Mouse (Mus musculus): Measurements from ENCODE around the gene Map4k1. TPM values are rescaled to one million over a fixed set of nuclear protein-coding genes. Genes with fewer than 3 reads are reported as not detected.
A peak's percentile ranks its signal among the peaks of the same experiment; 100 is the strongest.

The Map4k1 gene
- 8.5 and 11.4 TPM in 2 replicates for polyA plus RNA-seq (2015; fragmentation: Nextera tagmentation; extraction: Ambion mirVana)

GRCm38 (mm10) chr7:28981651-28982273 lies at the start of gene Map4k1, which contains the start of gene Eif3k:
Map4k1 (plus strand) TSS chr7:28982050.
Eif3k (minus strand) TSS chr7:28981864.
- Histone ChIP-seq H3K4me3 (peak within 1 kb of the TSS; percentile 73), H3K27me3 (replicated peaks) (no peaks in the 10 kb centered on the region)
- ATAC-seq (replicated peaks): peak; percentile 97

GRCm38 (mm10) chr7:28932421-28933041 lies 49.3 kb upstream of the Map4k1 start:
- Histone ChIP-seq H3K36me3 (replicated peaks) (no peaks in the 10 kb centered on the region), H3K9me3 (no peaks in the 10 kb centered on the region), H3K27me3 (replicated peaks) (no peaks in the 10 kb centered on the region), H3K27ac (no peak overlapping the region), H3K9ac (no peak overlapping the region), H3K4me3 (no peak overlapping the region), H3K4me1 (peaks cover 6% of the 10 kb centered on the region; the same call in 1 of the 2 replicates), H3K4me2 (no peak overlapping the region)
- WGBS: 82% methylated on average over 6 of the region's 6 CpGs
- no peak for ATAC-seq (replicated peaks)

More at GRCm38 (mm10) chr7:28981651-28982273, at the start of gene Map4k1, which contains the start of gene Eif3k:
- Histone ChIP-seq H3K4me2 (peak within 1 kb of the TSS; percentile 86), H3K4me1 (peaks cover 21% of the 10 kb centered on the region), H3K36me3 (replicated peaks) (peaks cover 17% of the 10 kb centered on the region), H3K9me3 (no peaks in the 10 kb centered on the region), H3K9ac (peak within 1 kb of the TSS; percentile 66), H3K27ac (peak within 1 kb of the TSS; percentile 79)
- WGBS: under 1% methylated on average over 34 of the region's 36 CpGs

- H3K4me1 ChIP-seq: peaks cover 8% of the 10 kb centered on the region; the same call in 1 of the 2 replicates
- 98% methylated on average over 2 of the region's 2 CpGs for WGBS
These were observed 48.0 kb upstream of the Map4k1 start for GRCm38 (mm10) chr7:28933825-28934224.

GRCm38 (mm10) chr7:28936787-28937186 lies 45.1 kb upstream of the Map4k1 start:
- no peak overlapping the region for H3K27ac ChIP-seq
- 59% methylated on average over 4 of the region's 4 CpGs for WGBS
- no peaks in the 10 kb centered on the region for H3K27me3 ChIP-seq (replicated peaks)

More at GRCm38 (mm10) chr7:28933825-28934224, 48.0 kb upstream of the Map4k1 start:
- Histone ChIP-seq H3K9me3 (no peaks in the 10 kb centered on the region), H3K36me3 (replicated peaks) (no peaks in the 10 kb centered on the region), H3K27ac (no peak overlapping the region), H3K27me3 (replicated peaks) (no peaks in the 10 kb centered on the region), H3K4me3 (no peak overlapping the region), H3K9ac (no peak overlapping the region), H3K4me2 (no peak overlapping the region)
- ATAC-seq (replicated peaks): no peak

GRCm38 (mm10) chr7:28938654-28939053 lies 43.2 kb upstream of the Map4k1 start:
- Histone ChIP-seq H3K4me3 (no peak overlapping the region), H3K27ac (no peak overlapping the region), H3K4me1 (peaks cover 8% of the 10 kb centered on the region; the same call in 1 of the 2 replicates), H3K9me3 (no peaks in the 10 kb centered on the region), H3K4me2 (no peak overlapping the region), H3K9ac (no peak overlapping the region), H3K36me3 (replicated peaks) (no peaks in the 10 kb centered on the region), H3K27me3 (replicated peaks) (no peaks in the 10 kb centered on the region)
- ATAC-seq (replicated peaks): no peak
- WGBS: 44% methylated on average over 4 of the region's 4 CpGs

More at GRCm38 (mm10) chr7:28936787-28937186, 45.1 kb upstream of the Map4k1 start:
- Histone ChIP-seq H3K9ac (no peak overlapping the region), H3K4me1 (peaks cover 8% of the 10 kb centered on the region; the same call in 1 of the 2 replicates), H3K4me3 (no peak overlapping the region), H3K4me2 (no peak overlapping the region), H3K36me3 (replicated peaks) (no peaks in the 10 kb centered on the region), H3K9me3 (no peaks in the 10 kb centered on the region)
- no peak for ATAC-seq (replicated peaks)

GRCm38 (mm10) chr7:28939418-28940183 lies 42.2 kb upstream of the Map4k1 start:
- peaks cover 8% of the 10 kb centered on the region; the same call in 1 of the 2 replicates for H3K4me1 ChIP-seq
- no peak overlapping the region for H3K9ac ChIP-seq
- H3K27me3 ChIP-seq (replicated peaks): no peaks in the 10 kb centered on the region
- no peak overlapping the region for H3K27ac ChIP-seq
- H3K36me3 ChIP-seq (replicated peaks): no peaks in the 10 kb centered on the region
- H3K4me3 ChIP-seq: no peak overlapping the region
- no peaks in the 10 kb centered on the region for H3K9me3 ChIP-seq
- H3K4me2 ChIP-seq: no peak overlapping the region
- WGBS: 94% methylated on average over 7 of the region's 7 CpGs
- ATAC-seq (replicated peaks): no peak

- Histone ChIP-seq H3K9me3 (no peaks in the 10 kb centered on the region), H3K27me3 (replicated peaks) (no peaks in the 10 kb centered on the region), H3K27ac (no peak overlapping the region), H3K4me1 (peaks cover 16% of the 10 kb centered on the region), H3K36me3 (replicated peaks) (no peaks in the 10 kb centered on the region), H3K4me3 (no peak overlapping the region), H3K4me2 (no peak overlapping the region), H3K9ac (no peak overlapping the region)
- 85% methylated on average over 4 of the region's 4 CpGs for WGBS
- no peak for ATAC-seq (replicated peaks)
These were observed 40.7 kb upstream of the Map4k1 start for GRCm38 (mm10) chr7:28941129-28941528.

- WGBS: 79% methylated on average over 4 of the region's 4 CpGs
- Histone ChIP-seq H3K4me1 (peaks cover 20% of the 10 kb centered on the region), H3K27me3 (replicated peaks) (no peaks in the 10 kb centered on the region), H3K4me2 (no peak overlapping the region), H3K27ac (peak overlapping the region; percentile 47; the same call in 1 of the 2 replicates), H3K9ac (no peak overlapping the region), H3K9me3 (no peaks in the 10 kb centered on the region), H3K4me3 (no peak overlapping the region), H3K36me3 (replicated peaks) (no peaks in the 10 kb centered on the region)
- ATAC-seq (replicated peaks): no peak
These were observed 40.3 kb upstream of the Map4k1 start for GRCm38 (mm10) chr7:28941542-28941941.

GRCm38 (mm10) chr7:28943451-28944180 lies 38.2 kb upstream of the Map4k1 start:
- Histone ChIP-seq H3K27me3 (replicated peaks) (no peaks in the 10 kb centered on the region), H3K4me1 (peaks cover 14% of the 10 kb centered on the region), H3K9ac (no peak overlapping the region), H3K36me3 (replicated peaks) (no peaks in the 10 kb centered on the region), H3K27ac (0 out of 2 replicates have a peak overlapping the region, but pooled peaks have one; percentile 6), H3K4me2 (no peak overlapping the region), H3K4me3 (no peak overlapping the region), H3K9me3 (no peaks in the 10 kb centered on the region)
- WGBS: 74% methylated on average over 5 of the region's 5 CpGs
- no peak for ATAC-seq (replicated peaks)

- Histone ChIP-seq H3K4me3 (no peak overlapping the region), H3K27me3 (replicated peaks) (no peaks in the 10 kb centered on the region), H3K27ac (0 out of 2 replicates have a peak overlapping the region, but pooled peaks have one; percentile 7), H3K36me3 (replicated peaks) (no peaks in the 10 kb centered on the region), H3K4me1 (peaks cover 14% of the 10 kb centered on the region), H3K9me3 (no peaks in the 10 kb centered on the region), H3K9ac (no peak overlapping the region), H3K4me2 (no peak overlapping the region)
- WGBS: 55% methylated on average over 6 of the region's 6 CpGs
- no peak for ATAC-seq (replicated peaks)
These were observed 37.0 kb upstream of the Map4k1 start for GRCm38 (mm10) chr7:28944756-28945415.

Data from midbrain, embryonic 15.5 days (tissue).